ENCODE assay signal across 9 mouse cellular contexts in the genomic region with DNA sequence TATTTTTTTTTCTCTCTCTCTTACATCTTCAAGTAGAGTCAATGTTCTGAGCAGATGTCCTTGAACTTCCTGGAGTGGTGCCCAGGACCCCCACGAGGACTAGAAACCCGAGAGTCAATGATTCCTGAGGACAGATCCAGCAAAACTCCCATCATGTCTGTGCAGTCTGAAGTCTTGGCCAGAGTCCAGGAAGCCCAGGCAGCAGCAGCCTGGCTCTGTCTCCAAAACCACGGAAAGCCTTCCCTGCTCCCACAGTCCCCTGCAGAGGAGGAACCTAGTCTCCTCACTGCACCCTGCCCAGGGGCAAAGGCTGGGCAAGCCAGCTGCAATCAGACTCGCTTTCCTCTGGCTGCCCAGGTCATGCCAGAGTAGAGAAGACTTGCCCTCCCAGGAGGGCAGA.
DNase-seq lines count a peak whose midpoint lies in the region; ATAC-seq lines count a peak whose summit lies in the region.
"Had no signal": no experiment of that assay in that cellular context is flagged by ENCODE, and none has a peak within 500 bp of the region (broad histone marks: within the 10 kb centered on the region; RNA-seq: fewer than 3 reads in every experiment).

No protein-coding gene starts in this region.

- ATAC-seq in lung, embryonic 16.5 days (ENCODE audit: low read depth): peak; percentile 81
- no peak for ATAC-seq in activated CD4-positive, CD25-positive, alpha-beta regulatory T cell, adult 4 months

- H3K27me3 ChIP-seq in lung, embryonic 16.5 days (ENCODE audit: control insufficient read depth, insufficient read depth, low read depth, low read length): no peaks in the 10 kb centered on the region

- no peak overlapping the region for H3K4me3 ChIP-seq in lung, embryonic 16.5 days (ENCODE audit: low read length)
- H3K4me3 ChIP-seq: megakaryocyte, embryonic 14.5 days had no signal

- 7% methylated on average over 4 of the region's 4 CpGs for WGBS in lung, embryonic 16.5 days

- H3K9ac ChIP-seq in lung, embryonic 16.5 days (ENCODE audit: low read length): 0 out of 2 replicates have a peak overlapping the region, but pooled peaks have one; percentile 20

- DNase-seq in adrenal gland, adult 2 months: peak; percentile 26
- no peak for DNase-seq in adrenal gland, postnatal 4 days (ENCODE audit: low spot score in 2 of 2)
- DNase-seq in lung, postnatal 25 days (ENCODE audit: low spot score): no peak
- peak; percentile 50 for DNase-seq in gastrocnemius, postnatal 14 days
- peak; percentile 58 to 68 for DNase-seq in kidney, postnatal 4 days
- DNase-seq in spleen, postnatal 14 days (ENCODE audit: low spot score in 2 of 2): no peak

- H3K9me3 ChIP-seq in lung, embryonic 16.5 days (ENCODE audit: control insufficient read depth, low read length): no peaks in the 10 kb centered on the region
- H3K9me3 ChIP-seq: megakaryocyte, embryonic 14.5 days had no signal

- no peaks in the 10 kb centered on the region for H3K36me3 ChIP-seq in lung, embryonic 16.5 days (ENCODE audit: control insufficient read depth, insufficient read depth, low read length)

- intact Hi-C loops in gastrocnemius, postnatal 14 days (cut with DNase I; ENCODE audit: low total_unique reads): no loop called here

- H3K4me1 ChIP-seq in lung, embryonic 16.5 days (replicated peaks; ENCODE audit: control insufficient read depth, insufficient read depth, low read length): peaks cover 40% of the 10 kb centered on the region

- peak overlapping the region; percentile 73 for H3K27ac ChIP-seq in lung, embryonic 16.5 days (ENCODE audit: low read length)

- no peak overlapping the region for H3K4me2 ChIP-seq in lung, embryonic 16.5 days (ENCODE audit: low read depth, low read length)

Comparison
In these comparisons a context has a peak if more than half of its experiments do, and no peak if none do; other contexts are left out.
1. DNase-seq: peak in adrenal gland, adult 2 months (single experiment), gastrocnemius, postnatal 14 days (single experiment) and kidney, postnatal 4 days (2 of 2); none in adrenal gland, postnatal 4 days (0 of 2), lung, postnatal 25 days (single experiment) and spleen, postnatal 14 days (0 of 2).